Mouse (Mus musculus): Measurements from ENCODE around the gene Lpin2.
A peak's percentile ranks its signal among the peaks of the same experiment; 100 is the strongest.

The Lpin2 gene

DNA sequence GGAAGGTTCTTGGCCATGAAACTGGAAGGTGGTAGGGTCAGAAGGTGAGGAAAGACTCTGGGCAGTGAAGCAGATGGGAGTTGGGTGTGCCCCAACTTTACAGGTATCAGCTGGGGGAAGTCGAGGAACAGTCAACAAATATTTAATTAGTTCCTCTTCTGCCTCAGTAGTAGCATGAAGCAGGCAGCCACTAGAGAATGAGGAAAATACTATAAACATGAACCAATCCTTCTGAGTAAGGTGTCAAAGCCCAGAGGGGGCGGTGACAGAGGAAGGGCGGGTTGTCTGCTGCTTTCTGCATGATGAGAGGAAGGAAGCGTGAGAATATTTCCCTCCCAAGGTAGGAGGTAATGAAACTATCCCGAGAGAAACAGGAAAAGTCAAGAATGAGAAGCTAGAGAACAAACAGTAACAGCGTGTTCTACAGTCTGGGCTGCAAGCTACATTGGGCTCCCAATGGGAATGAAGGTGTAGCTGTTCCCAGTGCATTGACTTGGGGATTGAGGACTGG lies at the start of gene Lpin2:
Lpin2 (plus strand) TSS at position 350 of the 511 bp plus-strand sequence.
- peak; percentile 63 to 69 for DNase-seq

DNA sequence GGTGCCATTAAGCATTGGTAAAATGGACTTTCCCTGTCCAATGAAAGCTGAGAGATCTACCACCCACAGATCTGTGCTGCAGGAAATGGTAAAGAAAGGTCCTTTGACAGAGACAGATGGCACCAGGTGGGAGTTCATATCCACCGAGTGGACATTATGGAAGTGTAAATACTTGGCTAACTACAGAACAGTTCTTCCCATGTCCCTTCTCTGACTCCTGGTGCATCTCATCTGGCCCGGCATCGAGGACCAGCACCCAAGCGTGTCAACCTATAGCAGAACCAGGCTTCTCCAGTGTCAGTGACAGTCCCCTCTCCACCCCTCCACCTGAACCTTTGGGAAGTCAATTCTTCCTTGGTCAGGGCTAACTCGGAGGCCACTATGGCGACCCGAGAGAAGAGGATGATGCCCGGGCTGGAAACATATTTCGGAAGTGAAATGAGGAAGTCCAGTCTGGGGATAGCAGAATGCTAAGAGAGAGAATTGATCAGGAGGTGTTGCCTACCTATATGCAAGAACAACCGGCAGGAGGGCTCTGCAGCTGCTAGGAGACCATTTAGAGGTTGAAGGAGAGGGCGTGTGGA lies 49.4 kb upstream of the Lpin2 start:
- no peak for DNase-seq

DNA sequence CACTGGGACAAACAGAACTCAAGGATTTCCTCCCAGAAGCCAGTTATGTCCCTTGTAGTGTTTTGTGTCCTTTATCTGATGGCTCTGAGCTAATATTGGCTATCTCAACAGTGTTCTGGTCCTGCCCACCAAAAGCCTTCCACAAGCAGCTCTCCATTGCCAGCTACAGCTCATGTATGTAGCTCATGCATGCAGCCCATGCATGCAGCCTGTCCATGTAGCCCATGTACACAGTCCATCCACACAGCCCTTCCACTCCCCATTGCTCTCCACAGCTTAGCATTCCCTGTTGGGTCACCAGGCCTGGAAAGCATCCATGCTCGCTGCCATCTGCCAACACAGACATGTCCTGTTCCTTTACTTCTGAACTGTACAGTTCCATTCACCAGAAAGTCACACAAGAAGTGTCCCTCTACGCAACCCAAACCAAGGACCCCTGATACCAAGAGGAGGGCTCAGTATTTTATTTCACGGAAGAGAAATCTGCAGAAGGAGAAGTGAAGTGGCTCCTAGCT lies 47.9 kb upstream of the Lpin2 start:
- peak in 1 of 2 experiments; percentile 45 for DNase-seq

DNA sequence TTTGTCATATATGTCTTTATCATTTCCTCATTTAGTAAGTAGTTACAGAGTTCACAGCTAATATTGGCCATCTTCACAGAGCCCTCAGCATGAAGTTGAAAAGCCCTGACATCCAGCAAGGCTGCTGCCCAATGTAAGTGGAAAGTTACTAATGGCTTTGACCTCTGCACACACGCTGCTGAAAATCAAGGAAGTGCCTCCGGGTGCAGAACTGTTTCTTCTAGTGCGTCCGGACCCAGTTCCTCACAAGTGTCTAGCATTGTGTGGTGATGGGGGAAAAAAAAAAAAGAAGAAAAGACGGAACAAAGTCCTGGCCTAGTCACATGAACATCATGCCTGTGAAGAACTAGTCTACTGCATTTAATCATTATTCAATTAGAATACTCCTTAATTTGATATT lies 47.3 kb upstream of the Lpin2 start:
- peak; percentile 71 to 86 for DNase-seq

DNA sequence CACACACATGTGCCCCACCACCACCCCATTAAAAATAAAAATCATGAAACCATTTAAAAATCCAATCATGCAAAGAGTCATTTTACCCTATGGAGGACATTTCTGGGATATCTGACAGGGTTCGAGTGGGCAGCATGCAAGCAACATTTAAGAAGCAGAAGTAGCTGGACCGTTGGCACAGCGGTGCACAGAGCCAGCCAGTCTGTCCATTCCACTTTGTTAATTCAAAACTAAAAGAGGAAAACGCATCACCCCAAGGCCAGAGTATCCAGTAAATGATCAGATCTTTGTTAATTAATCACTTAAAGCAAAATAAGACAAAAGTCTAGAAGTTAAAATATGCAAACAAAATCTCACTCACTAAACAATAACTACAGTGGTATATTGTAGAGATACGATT lies 46.5 kb upstream of the Lpin2 start:
- DNase-seq = peak; percentile 51 to 61

DNA sequence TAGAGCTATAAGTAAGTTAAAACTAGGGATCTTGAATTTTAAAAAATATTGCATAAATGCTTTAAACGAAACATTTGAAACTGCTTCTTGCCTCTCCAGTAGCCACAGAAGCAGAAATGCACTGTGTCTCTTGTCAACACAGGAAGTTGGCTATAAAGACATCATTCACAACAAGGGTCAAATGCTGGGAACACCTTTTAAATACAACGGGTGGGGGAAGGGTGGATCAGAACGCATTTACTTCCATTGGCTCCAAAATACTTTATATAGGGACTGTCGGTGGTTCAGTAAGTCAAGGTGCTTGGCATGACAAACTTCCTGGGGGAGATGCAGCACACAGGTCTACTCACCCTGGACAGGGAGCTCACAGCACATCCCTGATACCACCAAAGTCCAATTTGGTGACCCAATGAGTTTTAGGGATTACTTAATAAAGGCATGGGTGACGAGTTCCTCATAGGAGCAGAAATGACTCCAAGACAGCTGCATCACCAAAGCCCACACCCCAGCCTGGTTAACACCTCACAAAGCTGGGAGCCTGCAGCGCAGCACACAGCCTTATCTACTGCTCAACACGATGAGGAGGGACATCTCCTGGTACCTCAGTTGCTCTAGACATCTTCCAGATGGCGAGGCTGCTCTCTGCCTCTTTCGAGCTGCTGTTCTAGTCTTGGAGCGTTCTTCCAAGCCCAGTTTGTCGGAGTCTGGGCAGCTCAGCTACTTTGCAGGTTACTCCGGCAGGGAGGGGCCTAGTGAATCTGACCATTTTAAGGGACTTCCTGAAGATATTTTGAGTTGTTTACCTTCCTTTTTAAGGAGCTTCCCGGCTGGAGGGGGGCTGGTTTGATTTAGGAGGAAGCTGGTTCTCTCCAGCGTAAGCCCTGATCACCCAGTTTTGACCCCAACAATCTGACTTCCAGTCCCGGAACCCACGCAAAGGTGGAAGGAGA lies 45.7 kb upstream of the Lpin2 start:
- peak in 1 of 2 experiments; percentile 33 for DNase-seq

DNA sequence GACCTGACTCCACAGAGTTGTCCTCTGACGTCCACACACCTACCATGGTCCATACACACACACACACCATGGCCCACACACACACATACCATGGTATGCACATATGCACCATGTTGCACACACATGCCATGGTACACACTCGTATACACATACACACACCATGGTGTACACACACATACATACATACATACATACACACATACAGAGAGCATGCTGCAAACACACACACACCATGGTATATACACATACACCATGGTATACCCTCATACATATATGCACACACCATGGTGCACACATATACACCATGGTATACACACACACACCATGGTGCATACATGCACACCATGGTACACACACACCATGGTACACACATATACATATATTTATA lies 45.0 kb upstream of the Lpin2 start:
- no peak for DNase-seq

DNA sequence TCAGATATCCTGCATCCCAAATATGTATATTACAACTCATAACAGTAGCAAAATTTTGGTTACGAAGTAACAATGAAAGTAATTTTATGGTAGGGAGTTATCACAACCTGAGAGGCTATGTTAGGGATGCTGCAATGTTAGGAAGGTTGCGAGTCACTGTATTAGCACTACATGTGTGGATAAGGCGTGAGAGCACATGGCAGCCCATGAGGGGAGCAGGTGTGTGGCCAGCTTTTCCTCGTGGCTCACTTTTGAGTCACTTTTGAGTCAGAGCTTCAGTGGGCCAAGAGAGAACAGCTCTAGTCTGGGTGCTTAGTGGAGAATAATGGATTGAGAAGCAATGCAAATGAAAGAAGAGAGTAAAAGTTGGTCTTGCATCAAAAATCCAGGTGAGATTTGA lies 40.3 kb upstream of the Lpin2 start:
- no peak for DNase-seq

DNA sequence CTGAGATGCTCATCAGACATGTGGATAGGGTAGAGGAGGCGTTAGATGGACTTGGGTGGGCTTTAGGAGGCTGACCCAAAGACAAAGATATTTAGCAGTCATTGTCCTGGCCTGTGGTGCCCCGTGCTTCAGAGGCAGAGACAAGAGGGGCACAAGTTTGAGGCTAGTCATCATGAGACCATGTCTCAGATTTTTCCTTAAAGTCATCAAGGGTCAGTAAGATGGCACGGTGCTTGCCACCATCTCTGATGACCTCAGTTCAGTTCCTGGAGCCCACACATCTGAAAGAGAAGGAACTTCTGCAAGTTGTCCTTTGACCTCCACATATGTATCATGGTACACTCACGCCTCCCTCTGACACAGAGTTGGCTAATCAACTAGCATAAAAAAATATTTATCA lies 39.2 kb upstream of the Lpin2 start:
- DNase-seq = no peak

DNA sequence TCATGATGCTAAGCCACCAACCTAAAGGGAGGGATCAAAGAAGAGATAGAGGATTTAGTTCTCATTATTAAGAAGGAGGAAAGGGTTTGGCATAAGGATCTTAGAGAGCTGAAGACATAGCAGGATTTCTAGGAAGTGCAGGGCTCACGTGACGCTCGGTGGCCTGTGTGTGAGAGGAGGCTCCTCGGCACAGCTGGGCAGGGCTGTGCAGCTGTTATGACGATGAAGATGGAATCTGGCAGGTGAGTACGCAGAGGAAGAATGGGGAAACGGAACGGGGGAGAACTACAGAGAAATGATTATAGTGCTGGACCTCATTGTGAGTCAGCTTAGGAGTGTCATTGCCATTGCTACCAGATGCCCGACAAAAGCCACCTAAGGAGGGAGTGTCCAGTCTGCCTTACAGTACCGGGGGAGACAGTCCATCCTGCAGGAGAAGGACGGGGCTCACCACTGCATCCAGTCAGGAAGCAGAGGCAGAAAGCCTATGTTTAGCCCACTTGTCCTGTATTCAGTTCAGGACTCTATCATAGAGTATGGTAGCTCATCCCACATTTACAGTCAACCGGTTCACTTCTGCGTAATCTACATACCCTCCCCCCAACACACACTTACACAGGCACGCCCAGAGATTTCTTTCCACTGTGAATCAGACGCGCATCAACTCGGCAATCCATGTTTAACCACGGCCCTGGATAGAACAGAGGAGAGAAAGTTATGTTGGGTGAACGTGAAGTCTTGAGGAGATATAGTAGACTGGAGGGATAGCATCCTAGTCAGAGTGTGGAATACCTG lies 37.8 kb upstream of the Lpin2 start:
- DNase-seq = no peak

DNA sequence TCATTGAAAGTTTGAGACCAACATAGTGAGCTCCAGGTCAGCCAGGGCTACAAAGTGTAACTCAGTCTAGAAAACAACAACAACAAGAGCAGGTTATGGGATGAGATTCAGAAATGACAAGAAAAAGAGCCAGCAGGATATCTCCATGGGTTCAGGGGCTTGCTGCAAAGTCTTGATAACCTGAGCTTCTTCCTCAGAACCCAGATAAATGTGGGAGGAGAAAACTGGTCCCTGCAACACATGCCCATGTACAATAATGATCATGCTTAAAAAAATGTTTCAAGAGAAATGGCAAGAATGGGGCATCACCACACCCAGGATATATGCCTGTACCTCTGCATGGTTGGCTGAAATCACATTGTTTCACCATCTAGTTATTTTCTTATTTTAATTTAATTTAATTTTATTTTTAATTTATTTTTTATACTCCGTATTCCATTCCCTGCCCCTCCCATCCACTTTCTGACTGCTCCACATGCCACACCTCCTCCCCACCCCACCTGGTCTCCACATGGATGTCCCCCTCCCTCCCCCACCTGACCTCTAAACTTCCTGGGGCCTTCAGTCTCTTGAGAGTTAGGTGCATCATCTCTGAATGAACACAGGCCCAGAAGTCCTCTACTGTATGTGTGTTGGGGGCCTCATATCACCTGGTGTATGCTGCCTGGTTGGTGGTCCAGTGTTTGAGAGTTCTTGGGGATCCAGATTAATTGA lies 37.0 kb upstream of the Lpin2 start:
- no peak for DNase-seq

DNA sequence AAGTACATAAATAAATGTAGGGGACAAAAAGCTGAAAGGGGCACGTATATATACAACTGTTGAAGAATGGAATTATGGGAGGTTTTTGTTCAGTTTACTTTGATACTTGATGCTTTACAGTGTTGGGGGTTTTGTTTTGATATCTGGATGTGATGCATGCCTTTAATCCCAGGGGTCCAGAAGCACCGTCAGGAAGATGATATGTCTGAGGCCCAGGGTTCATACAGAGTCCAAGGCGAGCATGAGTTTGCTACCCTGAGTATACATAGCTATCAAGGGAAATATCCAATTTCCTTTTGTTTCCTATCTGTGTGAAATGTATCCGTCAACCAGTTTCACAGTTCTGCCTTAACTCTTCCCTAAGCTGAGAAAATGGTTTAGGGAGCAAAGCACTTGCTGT lies 29.0 kb upstream of the Lpin2 start:
- no peak for DNase-seq

DNA sequence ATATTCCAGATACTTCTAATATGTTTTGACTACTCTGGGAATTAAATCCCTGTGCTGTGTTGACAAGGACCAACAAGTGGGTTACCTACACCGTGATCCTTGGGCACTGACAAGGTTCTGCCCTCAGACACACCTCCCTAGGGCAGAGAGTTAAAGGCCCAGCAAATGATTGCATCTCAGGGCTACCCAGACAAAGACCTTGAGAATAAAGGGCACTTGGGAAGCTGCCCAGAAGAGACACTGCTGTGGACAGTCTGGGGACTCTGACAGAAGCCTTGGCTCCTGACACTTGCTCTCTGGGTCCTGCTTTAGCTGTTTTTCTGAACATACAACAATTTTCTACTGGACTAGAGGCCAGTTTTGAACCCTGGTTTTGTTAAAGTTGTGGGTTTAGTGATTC lies 27.1 kb upstream of the Lpin2 start:
- peak; percentile 79 to 83 for DNase-seq

DNA sequence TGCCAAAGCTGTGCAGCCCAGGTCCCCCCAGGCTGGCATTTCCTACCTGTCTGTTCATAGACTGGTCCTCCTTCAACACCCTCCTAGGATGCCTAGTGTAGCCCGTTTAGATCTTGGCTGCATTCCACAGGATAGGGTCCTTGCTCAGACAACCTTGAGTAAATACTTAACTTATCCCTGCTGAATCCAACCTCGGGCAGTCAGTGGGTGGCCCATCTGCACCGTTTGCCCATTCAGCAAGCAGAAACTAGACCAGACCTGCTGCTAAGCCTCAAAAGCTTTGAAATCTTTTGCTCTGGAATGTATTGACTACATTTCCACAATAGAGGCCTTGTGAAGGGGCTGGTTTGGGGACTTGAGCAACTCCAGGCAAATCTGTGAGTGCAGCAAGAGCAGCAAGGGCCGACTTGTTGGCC lies 23.2 kb upstream of the Lpin2 start:
- DNase-seq = peak; percentile 77 to 94

DNA sequence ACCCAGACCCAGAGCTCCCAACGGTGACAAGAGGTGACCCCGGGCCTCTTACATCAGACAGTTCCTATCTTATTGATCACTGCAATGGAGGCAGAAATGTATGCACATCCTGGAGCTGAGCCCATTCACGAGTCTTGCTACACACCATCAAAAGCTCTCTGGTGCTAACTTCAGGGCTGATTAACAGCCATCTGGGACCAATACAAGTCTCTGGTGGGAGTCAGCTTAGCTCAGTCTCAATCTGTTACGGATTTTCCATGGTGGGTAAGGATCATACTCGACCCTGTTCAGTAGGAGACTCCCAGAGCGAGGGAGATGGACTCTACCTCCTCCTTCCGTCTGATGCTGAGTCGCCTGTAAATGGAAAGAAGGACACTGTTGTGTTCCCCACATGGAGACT lies 22.6 kb upstream of the Lpin2 start:
- DNase-seq = no peak

DNA sequence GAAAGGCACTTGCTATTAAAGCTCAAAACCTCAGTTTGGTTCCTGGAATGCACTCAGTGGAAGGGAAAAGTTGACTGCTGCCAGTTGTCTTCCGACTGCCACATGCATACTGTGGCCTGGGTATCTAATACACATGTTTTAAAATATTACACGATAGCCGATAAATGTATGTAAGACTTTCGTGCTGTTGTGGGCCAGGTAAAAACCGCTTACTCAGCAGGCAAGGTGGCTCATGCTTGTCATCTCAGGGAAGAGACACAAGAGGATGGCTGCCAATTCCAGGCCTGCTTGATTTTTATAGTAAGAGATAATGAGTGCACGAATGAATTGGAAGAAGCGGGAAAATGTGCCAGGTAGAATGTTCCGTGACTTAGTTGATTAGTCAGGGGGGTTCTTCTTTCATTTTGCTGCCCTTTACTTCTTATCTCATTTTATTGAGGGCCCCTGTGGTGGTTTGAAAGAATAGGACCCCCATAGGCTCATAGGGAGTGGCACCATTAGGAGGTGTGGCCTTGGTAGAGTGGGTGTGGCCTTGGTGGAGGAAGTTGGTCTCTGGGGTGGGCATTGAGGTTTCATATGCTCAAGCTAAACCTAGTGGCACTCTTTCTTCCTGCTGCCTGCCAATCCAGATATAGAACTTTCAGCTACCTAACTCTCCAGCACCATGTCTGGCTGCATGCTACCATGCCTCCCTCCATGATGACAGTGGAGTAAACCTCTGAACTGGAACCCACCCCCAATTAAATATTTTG lies 21.9 kb upstream of the Lpin2 start:
- DNase-seq = no peak

DNA sequence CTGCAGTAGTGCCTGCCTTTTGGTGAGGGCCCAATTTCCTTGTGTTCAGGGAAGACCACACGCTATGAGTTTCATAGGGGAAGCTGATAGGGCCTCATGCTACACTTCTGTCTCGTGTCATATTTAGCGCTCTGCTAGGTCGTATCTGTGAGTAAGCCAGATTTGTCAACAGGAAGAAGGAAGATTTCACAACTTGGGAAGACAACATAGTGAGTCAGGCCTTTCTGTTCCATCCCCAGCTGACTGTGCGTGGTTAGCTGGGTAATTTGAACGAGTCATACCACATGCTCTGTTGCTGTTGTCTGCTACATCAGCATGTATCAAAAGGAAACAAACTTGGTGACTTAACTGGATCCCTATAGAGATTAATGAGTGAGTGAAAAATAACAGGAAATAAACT lies 17.4 kb upstream of the Lpin2 start:
- no peak for DNase-seq

DNA sequence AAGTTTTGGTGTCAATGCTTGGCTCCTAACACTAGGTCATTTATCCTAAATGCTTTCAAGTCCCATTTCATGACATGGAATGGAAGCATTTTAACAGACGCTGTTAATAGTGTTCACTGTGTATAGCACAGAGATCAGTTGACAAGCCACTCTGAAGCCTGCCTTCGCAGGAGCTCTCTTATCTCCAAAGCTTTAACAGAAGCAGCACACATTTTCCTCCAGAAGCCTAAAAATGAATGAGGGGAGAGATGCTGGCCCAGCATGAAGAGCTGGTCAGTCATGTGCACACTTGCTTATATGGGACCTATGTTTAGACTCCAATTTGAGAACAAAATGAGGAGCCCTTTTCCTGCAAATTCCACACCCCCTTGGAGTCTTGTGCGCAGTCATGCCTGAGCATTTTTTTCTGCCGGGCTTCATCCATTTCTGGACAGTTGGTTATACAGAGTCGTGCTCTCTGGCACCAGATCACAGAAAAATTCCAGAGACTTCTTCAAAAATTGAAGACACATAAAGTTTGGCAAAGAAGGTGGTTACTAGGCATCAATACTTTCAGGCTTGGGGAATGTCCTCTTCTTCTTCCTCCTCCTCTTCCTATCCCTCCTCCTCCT lies 14.1 kb upstream of the Lpin2 start:
- DNase-seq = no peak

DNA sequence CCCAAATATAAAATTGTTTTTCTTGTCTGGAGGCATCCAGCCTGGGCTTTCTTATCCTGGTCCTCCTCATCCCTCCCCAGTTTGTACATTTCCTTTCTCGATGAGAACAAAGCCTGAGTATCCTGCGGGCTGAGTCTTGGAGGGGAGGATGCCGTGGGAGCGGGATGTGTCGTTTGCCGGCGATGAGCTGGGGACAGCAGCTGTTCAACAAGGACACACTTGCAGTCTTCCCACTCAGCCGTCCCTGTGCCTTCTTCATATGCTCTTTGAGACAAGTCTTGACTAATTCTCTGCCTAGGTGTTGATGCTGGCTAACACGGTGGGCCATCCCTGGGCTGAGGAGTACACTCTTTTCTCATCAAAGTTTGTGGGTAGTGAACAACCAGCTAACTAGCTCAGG lies 13.5 kb upstream of the Lpin2 start:
- DNase-seq = no peak

DNA sequence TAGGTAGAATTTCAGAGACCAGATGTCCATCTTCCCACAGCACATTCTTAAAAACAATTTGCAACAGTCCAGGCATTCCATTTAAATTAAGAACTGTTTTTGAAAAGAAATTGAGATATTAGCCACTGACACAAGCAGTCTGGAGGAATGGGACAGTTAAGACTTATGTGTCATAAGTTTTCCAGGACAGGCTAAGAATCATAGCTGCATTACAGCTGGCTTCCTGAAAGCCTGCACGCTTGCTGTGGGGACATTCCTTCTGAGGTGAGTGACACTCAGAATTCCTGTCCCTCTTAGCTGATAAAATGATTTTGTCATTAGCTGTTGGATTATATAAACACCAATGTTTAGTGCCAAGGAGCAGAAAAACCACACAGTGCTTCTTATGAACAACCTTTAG lies 12.7 kb upstream of the Lpin2 start:
- no peak for DNase-seq

DNA sequence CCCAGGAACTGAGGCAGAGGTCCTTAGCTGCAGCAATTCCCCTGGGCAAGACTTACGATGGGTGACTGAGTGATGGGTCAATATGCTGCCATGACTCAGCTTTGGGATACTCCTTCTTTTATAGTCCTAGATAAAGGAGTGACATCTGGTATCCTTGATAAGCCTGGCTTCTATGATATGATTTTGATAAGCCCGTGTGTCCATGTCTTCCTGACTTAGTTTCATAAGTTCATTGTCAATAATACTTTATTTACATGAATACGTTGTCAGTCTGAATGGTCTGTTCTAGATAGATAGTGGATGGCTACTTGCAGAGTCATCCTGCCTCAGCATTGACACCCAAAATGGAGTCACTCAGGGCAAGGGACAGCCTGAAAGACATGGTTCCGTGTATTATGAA lies 11.2 kb upstream of the Lpin2 start:
- DNase-seq = no peak
